Mouse (Mus musculus): Measurements from ENCODE around the gene Man2a1. TPM values are rescaled to one million over a fixed set of nuclear protein-coding genes. Genes with fewer than 3 reads are reported as not detected.

Man2a1 gene
- polyA plus RNA-seq, 1 experiment from 2014 or later = 5.4 TPM

DNA sequence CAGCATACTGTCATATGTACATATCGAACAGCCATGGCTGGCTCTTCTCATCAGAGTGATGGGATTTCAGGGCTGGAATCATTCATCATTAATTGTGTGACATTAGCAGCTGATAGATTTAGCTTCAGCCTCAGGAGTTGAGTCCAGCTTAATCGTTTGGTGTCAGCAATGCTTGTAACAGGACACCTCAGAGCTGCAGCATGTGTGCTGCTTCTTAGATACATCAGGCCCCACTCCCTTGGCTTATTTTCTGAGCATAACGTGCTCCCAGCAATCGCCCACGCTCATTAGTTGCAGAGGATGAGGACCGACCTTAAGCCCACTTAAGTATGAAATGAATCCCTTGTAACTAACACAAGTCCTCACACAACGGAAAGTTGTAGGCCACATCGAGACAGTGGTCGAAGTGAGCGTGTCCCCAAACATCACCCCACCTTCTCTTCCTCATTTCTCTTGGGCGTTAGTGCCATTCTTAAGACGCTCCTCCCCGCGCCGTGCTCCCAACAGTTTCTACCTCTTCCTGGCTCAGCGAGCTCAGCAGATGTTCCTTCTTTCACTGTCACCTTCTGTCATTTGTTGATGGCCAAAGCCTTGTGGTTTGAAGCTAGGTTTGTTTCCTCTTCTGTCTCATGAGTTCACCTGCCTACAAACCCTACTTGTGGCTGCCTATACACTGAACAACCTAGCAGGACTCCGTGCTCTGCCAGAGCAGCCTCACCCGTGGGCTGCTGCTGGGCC is 180.4 kb downstream of the Man2a1 start:
- no peaks in the 10 kb centered on the region for H3K9me3 ChIP-seq
- H3K4me1 ChIP-seq = no peaks in the 10 kb centered on the region
- H3K4me2 ChIP-seq (replicated peaks) = no peak overlapping the region
- H3K4me3 ChIP-seq = no peak overlapping the region
- 89% methylated on average over 18 of the region's 18 CpGs for WGBS
- ATAC-seq (ENCODE audit: low FRiP score, low read depth) = no peak
- H3K36me3 ChIP-seq = no peaks in the 10 kb centered on the region
- no peak overlapping the region for H3K27ac ChIP-seq
- no peaks in the 10 kb centered on the region for H3K27me3 ChIP-seq (replicated peaks)
- no peak overlapping the region for H3K9ac ChIP-seq

DNA sequence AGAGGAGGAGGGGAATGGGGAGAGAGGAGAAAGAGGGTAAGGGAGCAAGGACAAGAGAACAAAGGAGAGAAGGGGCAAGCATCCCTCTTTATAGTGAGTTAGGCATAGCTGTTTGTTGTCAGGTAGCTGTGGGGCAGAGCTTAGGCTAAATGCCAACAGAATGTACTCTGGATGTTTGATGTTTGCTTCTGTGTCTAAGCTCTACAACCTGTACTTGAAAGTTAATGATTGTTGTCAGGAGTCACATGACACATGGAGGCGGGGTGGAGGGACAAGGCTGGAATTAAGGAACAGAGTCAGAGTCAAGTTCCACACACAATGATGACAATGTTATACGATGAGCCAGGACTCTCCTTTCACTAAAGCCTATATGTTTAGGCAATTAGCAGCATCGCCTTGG is 181.8 kb downstream of the Man2a1 start:
- no peaks in the 10 kb centered on the region for H3K27me3 ChIP-seq (replicated peaks)
- H3K27ac ChIP-seq = no peak overlapping the region
- no peak for ATAC-seq (ENCODE audit: low FRiP score, low read depth)
- H3K4me1 ChIP-seq = no peaks in the 10 kb centered on the region
- no peaks in the 10 kb centered on the region for H3K9me3 ChIP-seq
- WGBS = 90% methylated on average over 3 of the region's 3 CpGs
- no peak overlapping the region for H3K9ac ChIP-seq
- H3K4me2 ChIP-seq (replicated peaks) = no peak overlapping the region
- H3K36me3 ChIP-seq = no peaks in the 10 kb centered on the region
- no peak overlapping the region for H3K4me3 ChIP-seq

DNA sequence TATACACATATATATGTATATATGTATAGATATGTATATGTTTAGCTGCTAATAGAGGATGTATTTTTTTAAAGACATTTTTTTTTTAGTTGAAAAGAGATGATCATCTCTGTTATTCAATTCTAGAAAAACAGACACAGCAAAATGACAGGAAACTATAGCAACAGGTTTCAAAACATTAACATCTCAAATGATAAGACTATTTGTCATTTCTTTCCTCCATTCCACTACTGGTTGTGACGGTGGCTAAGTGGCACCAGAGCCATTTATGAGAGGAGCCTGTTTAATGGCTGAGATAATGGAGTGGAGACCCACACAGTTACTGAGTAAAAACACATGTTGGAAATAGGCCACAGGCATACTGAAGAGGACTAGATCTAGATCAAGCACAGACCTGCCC is 185.4 kb downstream of the Man2a1 start:
- Histone ChIP-seq H3K27ac (no peak overlapping the region), H3K9ac (no peak overlapping the region), H3K27me3 (replicated peaks) (no peaks in the 10 kb centered on the region), H3K36me3 (no peaks in the 10 kb centered on the region), H3K4me3 (no peak overlapping the region), H3K4me1 (no peaks in the 10 kb centered on the region), H3K4me2 (replicated peaks) (no peak overlapping the region), H3K9me3 (no peaks in the 10 kb centered on the region)
- no peak for ATAC-seq (ENCODE audit: low FRiP score, low read depth)
- WGBS = 53% methylated on average over 1 of the region's 1 CpGs

DNA sequence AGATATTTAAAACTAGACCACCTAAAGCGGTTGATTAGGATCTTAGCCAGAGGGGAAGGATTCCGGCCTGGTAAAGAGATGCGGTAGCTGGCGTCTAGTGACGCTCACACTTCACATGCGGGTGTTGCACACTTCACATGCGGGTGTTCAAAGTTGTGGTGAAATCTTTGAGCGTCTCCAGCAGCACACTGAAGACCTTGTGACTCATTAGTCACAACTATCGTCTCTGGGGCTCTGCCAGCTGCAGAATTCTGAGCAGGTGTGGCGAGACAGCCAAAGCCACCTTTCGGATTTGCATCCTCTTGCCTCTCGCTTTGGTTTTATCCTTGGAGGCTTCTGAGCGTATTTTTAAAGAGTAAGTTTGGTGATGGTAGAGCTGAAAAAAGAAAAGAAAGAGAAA is 187.8 kb downstream of the Man2a1 start:
- no peak overlapping the region for H3K27ac ChIP-seq
- H3K4me2 ChIP-seq (replicated peaks) = no peak overlapping the region
- ATAC-seq (ENCODE audit: low FRiP score, low read depth) = no peak
- H3K9ac ChIP-seq = no peak overlapping the region
- H3K4me3 ChIP-seq = no peak overlapping the region
- no peaks in the 10 kb centered on the region for H3K9me3 ChIP-seq
- H3K27me3 ChIP-seq (replicated peaks) = no peaks in the 10 kb centered on the region
- H3K4me1 ChIP-seq = no peaks in the 10 kb centered on the region
- no peaks in the 10 kb centered on the region for H3K36me3 ChIP-seq
- 88% methylated on average over 13 of the region's 13 CpGs for WGBS

DNA sequence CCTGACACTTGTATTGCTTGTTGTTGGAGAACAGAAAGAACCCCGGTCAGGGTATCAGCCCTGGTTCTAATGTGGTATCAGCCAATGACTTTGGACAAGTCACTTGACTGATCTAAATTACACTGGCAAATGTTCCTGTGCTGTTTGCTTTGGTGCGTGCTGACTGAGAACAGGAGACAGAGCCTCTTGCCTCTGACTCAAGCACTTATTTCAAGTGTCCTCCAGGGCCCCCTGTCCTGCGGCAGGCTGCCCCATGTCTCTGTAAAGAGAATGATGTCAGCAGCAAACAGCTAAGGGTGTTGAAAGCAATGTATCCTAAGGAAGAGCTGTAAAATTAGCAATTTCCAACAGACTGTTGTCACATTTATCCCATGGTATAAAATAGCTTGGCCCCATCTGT is 188.6 kb downstream of the Man2a1 start:
- H3K4me3 ChIP-seq = no peak overlapping the region
- no peak overlapping the region for H3K9ac ChIP-seq
- no peaks in the 10 kb centered on the region for H3K36me3 ChIP-seq
- no peaks in the 10 kb centered on the region for H3K9me3 ChIP-seq
- WGBS = 69% methylated on average over 3 of the region's 3 CpGs
- H3K4me2 ChIP-seq (replicated peaks) = no peak overlapping the region
- no peaks in the 10 kb centered on the region for H3K27me3 ChIP-seq (replicated peaks)
- no peak for ATAC-seq (ENCODE audit: low FRiP score, low read depth)
- H3K4me1 ChIP-seq = no peaks in the 10 kb centered on the region
- no peak overlapping the region for H3K27ac ChIP-seq

DNA sequence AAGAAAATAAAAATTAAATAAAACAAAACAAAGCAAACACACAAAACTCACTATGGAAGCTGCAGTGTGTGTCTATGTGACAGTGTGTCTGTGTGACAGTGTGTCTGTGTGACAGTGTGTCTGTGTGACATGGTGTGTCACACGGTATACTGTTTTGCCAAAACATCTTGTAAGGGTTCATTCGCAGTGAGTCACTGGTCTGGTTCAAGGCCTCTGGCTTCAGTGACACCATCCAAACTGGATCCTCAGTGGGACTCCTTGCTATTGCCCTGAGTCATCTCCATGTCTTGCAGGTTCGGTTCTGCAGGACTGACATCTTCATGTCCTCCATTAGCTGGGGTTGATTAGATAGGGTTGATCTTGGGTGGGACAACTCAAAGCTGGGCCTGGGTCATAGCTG is 191.5 kb downstream of the Man2a1 start:
- Histone ChIP-seq H3K4me1 (no peaks in the 10 kb centered on the region), H3K27me3 (replicated peaks) (no peaks in the 10 kb centered on the region), H3K9me3 (no peaks in the 10 kb centered on the region), H3K9ac (no peak overlapping the region), H3K36me3 (no peaks in the 10 kb centered on the region), H3K27ac (no peak overlapping the region), H3K4me3 (no peak overlapping the region), H3K4me2 (replicated peaks) (no peak overlapping the region)
- WGBS = 91% methylated on average over 3 of the region's 3 CpGs
- ATAC-seq (ENCODE audit: low FRiP score, low read depth) = no peak

DNA sequence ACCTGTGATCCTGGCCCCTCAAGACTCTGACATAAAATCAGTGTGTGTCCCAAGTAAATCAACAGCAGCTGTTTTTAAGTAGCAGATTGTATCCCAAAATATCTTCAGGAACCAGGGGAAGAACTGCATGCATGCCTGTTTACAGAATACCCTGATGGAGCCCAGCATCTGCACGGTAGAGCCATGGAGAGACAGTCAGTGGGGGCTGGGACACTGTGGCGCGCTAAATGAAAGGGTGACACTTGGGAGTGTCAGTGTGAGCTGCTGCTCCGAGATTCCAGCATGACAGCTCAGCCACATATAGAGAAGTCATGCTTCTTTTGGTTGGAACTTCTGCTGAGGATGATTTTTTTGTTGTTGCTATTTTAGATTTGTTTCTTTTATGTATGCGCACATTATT is 192.1 kb downstream of the Man2a1 start:
- Histone ChIP-seq H3K27ac (no peak overlapping the region), H3K9ac (no peak overlapping the region), H3K4me2 (replicated peaks) (no peak overlapping the region), H3K9me3 (no peaks in the 10 kb centered on the region), H3K4me3 (no peak overlapping the region), H3K27me3 (replicated peaks) (no peaks in the 10 kb centered on the region), H3K4me1 (no peaks in the 10 kb centered on the region), H3K36me3 (no peaks in the 10 kb centered on the region)
- 83% methylated on average over 5 of the region's 5 CpGs for WGBS
- ATAC-seq (ENCODE audit: low FRiP score, low read depth) = no peak

DNA sequence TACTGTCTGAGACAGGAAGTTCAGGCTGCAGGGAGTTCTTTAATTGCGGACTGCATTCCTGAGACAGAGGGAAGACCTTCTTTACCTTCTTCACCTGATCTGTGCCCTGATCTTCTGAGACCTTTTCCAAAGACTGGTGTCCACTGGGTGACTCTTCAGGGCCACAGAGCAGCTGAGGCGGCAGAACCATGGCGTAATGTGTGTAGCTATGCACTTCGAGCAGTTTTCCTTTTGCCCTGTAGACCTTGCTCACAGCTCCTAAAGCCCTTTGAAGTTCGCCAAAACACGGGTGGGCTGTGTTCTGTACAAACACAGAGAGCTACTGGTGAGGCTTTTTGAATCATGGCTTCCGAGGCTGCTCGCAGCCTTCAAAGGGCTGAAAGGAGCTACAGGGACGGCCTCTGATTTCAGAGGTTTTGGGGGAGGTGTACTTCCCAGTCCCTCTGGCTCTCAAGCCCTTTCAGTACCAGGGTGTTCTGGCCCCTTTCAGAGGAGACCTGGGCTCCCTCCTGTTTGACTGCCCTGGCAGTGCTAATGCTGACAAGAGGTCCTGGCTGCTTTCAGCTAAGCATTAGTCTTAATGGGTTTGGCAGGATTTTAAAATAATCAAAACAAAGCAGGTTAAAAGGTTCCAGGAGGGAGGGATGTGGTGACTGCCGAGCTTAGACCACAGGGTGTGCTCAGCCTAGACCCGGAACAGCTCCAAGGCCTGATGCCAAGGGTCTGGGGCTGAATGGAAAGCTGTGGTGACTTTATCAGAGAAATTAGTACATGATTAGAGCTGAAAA is 201.8 kb downstream of the Man2a1 start:
- Histone ChIP-seq H3K4me3 (no peak overlapping the region), H3K9ac (no peak overlapping the region), H3K36me3 (no peaks in the 10 kb centered on the region), H3K9me3 (no peaks in the 10 kb centered on the region), H3K4me1 (no peaks in the 10 kb centered on the region; the same call in 1 of the 2 replicates), H3K4me2 (replicated peaks) (no peak overlapping the region), H3K27me3 (replicated peaks) (no peaks in the 10 kb centered on the region), H3K27ac (no peak overlapping the region)
- no peak for ATAC-seq (ENCODE audit: low FRiP score, low read depth)
- 63% methylated on average over 11 of the region's 11 CpGs for WGBS

DNA sequence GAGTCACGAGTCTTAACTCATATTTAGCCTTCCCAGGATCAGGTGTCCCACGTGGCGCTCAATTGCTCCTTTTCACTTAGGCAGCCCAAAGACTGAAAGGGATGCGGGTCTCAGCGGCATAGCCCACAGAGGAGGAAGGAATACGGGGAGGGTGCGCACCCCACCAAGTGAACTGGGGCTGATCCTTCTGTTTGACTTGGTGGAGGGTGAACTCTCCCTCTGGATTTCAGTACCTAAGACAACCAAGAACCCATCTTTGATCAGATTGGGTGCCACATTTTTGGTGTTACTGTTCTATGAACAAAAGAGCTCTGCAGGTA is 202.4 kb downstream of the Man2a1 start:
- H3K4me2 ChIP-seq (replicated peaks) = no peak overlapping the region
- no peaks in the 10 kb centered on the region for H3K36me3 ChIP-seq
- H3K27me3 ChIP-seq (replicated peaks) = no peaks in the 10 kb centered on the region
- no peak overlapping the region for H3K4me3 ChIP-seq
- no peak overlapping the region for H3K27ac ChIP-seq
- ATAC-seq (ENCODE audit: low FRiP score, low read depth) = no peak
- no peak overlapping the region for H3K9ac ChIP-seq
- no peaks in the 10 kb centered on the region for H3K9me3 ChIP-seq
- WGBS = 77% methylated on average over 7 of the region's 7 CpGs
- H3K4me1 ChIP-seq = no peaks in the 10 kb centered on the region; the same call in 1 of the 2 replicates

Other genes starting within 250 kb of the Man2a1 start
- not detected in 2 replicates for gene 4930583I09Rik, start 235.3 kb downstream of the Man2a1 start, polyA plus RNA-seq (2016; fragmentation: Nextera tagmentation; extraction: Ambion mirVana)

Data from neural tube, embryonic 12.5 days (tissue).